Mouse (Mus musculus) bone marrow macrophage, adult 2 months (primary cell): Measurements from ENCODE around the gene Unc5cl. TPM values are rescaled to one million over a fixed set of nuclear protein-coding genes. Genes with fewer than 3 reads are reported as not detected.

Experiments
- H3K27ac ChIP-seq: 2 replicates; pipeline ENCODE4 v1.5.1; 2012; ENCODE audit warnings: low read depth, low read length; ENCODE audit not compliant: insufficient read depth
- H3K4me1 ChIP-seq: 2 replicates; pipeline ENCODE4 v1.6.1; 2012; ENCODE audit warnings: low read length; ENCODE audit not compliant: control insufficient read depth, insufficient read depth
- H3K4me3 ChIP-seq: 2 replicates; pipeline ENCODE4 v1.5.1; 2012; ENCODE audit warnings: mild to moderate bottlenecking, low read length, moderate library complexity; ENCODE audit not compliant: insufficient read depth
- CTCF ChIP-seq: IDR thresholded peaks from 2 replicates; pipeline ENCODE4 v1.5.1; 2012; ENCODE audit warnings: low read depth, mild to moderate bottlenecking, low read length, moderate library complexity
- POLR2A ChIP-seq: IDR thresholded peaks from 2 replicates; pipeline ENCODE4 v1.6.1; 2012; ENCODE audit warnings: mild to moderate bottlenecking, low read depth, low read length, borderline replicate concordance
- polyA plus RNA-seq: library from polyadenylated mRNA; stranded (reverse); fragments of >200 nt; gene quantifications from 2 replicates; pipeline ENCODE4 v1.2.4, GENCODE M21; 2012; ENCODE audit not compliant: missing spikeins, insufficient read depth, insufficient read length

Unc5cl gene
- polyA plus RNA-seq, 1 experiment, result not detected

DNA sequence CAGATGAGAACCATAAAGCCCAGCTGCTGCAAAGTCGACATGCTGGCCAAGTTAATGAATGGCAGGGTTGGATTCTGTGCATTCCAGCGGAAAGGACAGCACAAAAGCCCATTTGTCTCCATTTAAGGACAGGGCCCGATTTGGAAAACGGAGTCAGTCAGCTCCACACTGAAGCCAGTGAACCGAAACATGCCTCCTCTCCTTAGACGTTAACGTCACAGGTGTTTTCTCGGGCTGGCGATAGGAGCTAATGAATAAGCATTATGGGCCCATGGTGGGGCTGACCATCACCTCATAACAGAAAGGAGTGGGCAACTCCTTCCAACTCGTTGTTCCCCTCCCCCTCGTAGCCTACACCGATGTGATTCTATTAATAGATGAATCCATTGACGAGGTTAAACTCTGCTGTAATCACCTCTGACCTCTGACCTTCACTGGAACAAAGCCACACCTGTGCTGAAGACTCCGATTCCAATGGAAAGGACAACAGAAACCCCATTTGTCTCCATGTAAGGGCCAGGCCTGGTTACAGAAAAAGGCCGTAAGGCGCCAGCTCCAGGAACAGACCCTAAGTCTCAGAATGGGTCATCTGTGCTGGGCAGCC, 11.1 kb upstream of the Unc5cl start:
- H3K4me3 ChIP-seq, result no peak overlapping the region
- H3K4me1 ChIP-seq, result no peaks in the 10 kb centered on the region
- H3K27ac ChIP-seq, result no peak overlapping the region
- TF ChIP-seq CTCF, result no peak
- no peak for TF ChIP-seq POLR2A

DNA sequence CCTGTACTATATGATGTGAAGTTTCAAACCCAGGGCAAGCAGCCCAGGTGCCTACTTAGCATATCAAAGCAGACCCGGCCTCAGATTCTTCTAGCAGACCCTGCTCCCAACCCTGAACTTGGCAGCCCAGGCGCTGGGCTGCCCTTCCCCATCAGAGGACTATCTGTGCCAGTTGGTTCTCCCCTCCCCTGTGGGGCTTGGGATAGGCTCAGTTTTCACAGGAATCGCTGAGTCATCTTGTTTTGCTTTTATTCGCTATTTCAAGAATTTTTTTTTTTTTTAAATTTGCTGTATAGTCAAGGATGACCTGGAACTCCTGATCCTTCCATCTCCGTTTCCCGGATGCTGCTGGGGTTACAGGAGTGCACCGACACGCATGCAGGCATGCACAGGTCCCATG, 7.0 kb upstream of the Unc5cl start:
- no peaks in the 10 kb centered on the region for H3K4me1 ChIP-seq
- TF ChIP-seq POLR2A (no peak), CTCF (no peak)
- H3K4me3 ChIP-seq, result no peak overlapping the region
- H3K27ac ChIP-seq, result no peak overlapping the region

DNA sequence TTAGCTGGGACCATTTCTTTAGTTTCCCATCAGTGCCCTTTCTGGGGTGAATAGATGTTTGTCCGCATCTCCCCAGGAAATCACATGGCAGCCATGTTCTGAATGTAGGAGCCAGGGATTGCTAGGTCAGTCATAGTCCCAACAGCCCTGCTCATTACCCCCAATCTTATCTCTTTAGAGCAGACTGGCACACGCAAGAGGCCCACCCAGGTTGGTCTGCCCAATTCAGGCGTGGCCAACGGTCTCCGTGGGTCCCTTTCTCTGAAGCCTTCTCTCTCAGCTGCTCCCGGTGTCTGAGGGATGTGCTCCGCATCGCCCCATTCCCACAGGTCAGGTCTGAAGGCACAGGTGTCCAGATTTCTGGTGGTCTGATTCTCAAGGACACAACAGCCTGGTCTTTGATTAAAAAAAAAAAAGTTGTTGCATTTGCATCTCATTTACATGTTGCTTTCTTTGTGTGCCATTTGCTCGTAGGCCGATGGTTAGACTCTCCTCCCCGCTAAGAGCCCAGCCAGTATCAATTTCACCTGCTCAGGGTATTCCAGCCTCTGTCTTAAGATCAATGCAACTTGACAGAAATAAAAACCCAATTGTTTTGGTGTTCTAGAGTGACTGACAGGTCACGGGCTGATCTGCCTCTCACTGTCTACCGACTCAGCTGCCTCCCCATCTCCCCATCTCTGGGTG, 3.9 kb upstream of the Unc5cl start:
- TF ChIP-seq CTCF (no peak), POLR2A (no peak)
- Histone ChIP-seq H3K4me3 (no peak overlapping the region), H3K27ac (no peak overlapping the region), H3K4me1 (no peaks in the 10 kb centered on the region)

DNA sequence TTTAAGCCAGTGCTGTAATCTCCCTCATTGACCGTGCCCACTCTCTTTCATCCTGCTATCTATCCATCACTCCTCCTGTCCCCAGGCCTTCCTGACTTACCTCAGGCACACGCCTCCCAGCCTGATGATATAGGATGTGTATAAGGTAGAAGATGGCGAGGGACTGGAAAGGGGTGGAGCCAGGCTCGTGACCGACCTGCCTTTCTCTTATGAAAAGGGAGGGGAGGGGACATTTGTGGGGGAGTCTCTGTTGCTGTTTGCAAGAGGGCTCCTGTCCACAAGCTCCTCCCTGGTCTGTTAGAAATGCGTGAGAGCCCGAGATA, 3.4 kb upstream of the Unc5cl start, which contains the start of gene Tspo2:
TSS of gene Tspo2 (minus strand) at position 170 of the 323 bp plus-strand sequence.
- Histone ChIP-seq H3K27ac (no peak within 1 kb of the TSS), H3K4me1 (no peaks in the 10 kb centered on the region), H3K4me3 (no peak within 1 kb of the TSS)
- TF ChIP-seq CTCF (no peak), POLR2A (no peak)

DNA sequence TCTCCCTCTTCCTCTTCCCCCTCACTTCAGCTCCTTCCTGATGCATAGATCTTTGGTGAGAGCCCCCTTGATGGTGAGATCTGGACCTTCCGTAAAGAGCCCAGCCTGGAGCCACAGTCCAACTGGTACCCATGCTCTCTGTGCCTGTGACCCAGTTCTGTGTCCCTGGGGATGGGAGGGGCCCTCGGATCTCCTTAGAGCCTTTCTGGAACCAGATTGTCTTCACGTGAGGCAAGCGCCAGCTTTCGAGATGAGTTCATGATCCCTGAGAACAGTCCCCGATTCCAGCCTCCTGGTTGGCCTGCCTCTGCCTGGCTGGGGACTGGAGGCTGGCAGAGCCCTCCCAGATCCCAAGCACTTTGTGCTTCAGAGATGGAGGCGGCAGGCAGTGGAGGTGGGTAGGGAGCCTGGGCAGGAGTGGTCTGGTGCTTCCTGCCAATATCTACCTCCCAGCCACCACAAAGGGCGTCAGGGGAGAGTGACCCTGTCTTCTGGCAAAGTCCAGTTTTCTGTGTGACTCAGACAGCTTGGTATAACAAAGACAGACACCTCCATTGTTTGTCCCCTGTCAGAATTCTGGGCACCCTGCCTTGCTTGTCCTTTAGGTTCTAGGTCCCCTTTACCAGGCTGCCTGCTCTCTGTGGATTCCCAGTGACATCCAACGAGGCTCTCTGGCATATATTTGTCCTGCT, 2.8 kb upstream of the Unc5cl start:
- Histone ChIP-seq H3K4me1 (no peaks in the 10 kb centered on the region), H3K4me3 (no peak overlapping the region), H3K27ac (no peak overlapping the region)
- TF ChIP-seq POLR2A (no peak), CTCF (no peak)

DNA sequence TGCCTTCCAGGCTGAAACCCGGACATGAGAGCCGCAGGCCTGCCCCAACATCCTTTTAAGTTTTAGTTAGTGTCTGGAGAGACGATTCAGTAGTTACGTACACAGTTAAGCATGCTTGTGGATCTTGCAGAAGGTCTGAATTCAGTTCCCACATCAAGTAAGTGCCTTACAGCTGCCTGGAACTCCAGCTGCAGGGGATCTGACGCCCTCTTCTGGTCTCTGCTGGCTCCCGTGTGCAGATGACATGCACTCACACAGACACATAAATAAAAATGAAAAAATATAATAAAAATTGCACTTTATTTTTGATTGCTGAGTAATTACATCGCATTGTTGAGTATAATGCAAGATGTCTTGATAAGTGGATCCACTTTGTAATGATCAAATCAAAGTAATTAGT, 1.2 kb upstream of the Unc5cl start:
- Histone ChIP-seq H3K4me1 (no peaks in the 10 kb centered on the region), H3K4me3 (no peak overlapping the region), H3K27ac (no peak overlapping the region)

DNA sequence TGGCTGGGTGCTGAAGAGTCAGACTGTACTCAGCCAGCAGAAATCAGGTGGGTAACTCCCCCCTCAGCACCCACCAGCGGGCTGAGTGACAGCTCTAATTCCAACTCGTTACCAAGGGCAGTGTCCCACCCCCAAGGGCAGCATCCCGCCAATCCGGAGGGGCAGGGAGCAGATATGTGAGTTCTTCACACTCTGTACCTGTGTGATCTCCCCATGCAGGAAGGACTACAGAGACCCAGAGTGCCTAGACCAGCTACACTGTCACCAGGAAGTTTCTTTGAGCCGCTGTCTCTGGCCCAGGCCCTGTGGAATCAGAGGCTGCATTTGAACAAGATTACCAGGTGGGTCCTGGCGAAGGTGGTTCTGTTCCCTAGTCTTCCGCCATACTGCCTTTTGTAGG, 511 bp upstream of the Unc5cl start:
- Histone ChIP-seq H3K4me3 (no peak overlapping the region), H3K4me1 (no peaks in the 10 kb centered on the region), H3K27ac (no peak overlapping the region)
- TF ChIP-seq POLR2A, result no peak

More for the DNA sequence above, 1.2 kb upstream of the Unc5cl start:
- no peak for TF ChIP-seq POLR2A
- TF ChIP-seq CTCF, result no peak

DNA sequence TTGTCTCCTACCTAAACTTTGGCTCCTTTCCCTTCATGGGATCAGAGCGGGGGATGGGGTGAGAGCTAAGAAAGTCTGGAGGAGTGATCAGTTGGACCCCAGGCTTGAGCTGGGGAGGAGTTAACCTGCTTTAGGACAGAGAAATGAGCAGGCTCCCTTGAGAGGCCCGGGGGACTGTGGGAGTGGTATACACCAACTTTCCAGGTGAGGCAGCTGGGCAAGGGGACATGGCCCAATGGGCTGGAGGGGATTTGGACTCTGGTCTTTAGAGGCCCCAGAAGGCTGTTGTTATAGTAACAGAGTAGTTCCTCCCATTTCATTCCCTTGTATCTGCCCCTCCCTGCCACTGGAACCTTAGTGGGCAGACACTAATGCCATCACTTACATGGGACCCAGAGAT, 1.3 kb downstream of the Unc5cl start:
- Histone ChIP-seq H3K27ac (no peak overlapping the region), H3K4me3 (no peak overlapping the region), H3K4me1 (no peaks in the 10 kb centered on the region)
- no peak for TF ChIP-seq CTCF
- TF ChIP-seq POLR2A, result no peak

DNA sequence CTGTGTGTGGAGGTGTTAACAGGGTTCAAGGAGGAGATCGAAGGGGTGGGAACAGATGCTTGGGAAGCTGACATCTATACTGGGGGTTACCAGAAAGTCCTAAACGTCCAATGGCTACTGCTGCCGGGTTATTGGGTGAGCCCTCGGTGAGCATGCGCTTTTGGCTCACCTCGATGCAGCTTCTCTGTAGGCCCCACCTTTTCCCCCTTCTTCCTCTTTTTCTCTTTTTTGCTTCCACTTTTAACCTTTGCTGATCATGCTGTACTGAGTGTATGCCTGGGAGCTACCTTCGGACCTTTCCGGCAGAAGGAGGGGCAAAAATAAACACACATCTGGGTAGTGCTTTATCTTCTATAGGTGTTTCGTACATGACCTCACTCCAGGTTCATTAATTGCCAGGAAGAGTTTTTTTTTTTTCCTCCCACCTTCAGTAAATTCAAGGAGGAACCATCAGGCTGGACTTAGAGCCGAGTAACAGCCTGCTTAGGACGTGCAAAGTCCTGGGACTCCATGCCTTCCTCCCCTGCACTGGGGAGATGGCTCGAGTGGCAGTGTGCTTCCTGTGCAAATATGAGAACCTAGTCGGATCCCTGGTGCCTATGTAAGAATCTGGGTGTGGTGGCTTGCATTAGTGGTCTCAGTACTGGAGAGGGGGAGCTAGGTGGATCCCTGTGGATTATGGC, 3.4 kb downstream of the Unc5cl start:
- no peak overlapping the region for H3K27ac ChIP-seq
- TF ChIP-seq CTCF (no peak), POLR2A (no peak)
- no peak overlapping the region for H3K4me3 ChIP-seq
- no peaks in the 10 kb centered on the region for H3K4me1 ChIP-seq

DNA sequence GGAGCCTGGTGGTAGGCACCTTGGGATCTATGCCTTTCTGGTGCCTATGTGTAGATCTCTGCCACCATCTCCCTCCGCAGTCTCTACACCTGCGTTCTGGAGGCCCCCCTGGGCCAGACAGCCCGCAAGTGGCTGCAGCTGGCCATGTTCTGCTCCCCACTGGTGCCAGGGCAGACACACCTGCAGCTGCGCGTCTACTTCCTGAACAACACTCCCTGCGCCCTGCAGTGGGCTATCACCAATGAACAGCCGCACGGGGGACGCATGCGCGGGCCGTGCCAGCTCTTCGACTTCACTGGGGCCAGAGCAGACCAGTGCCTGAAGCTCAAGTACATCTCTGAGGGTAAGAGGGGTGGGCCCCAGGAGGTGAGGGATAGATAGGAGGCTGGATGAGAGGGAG, 7.4 kb downstream of the Unc5cl start:
- no peak overlapping the region for H3K27ac ChIP-seq
- H3K4me1 ChIP-seq, result no peaks in the 10 kb centered on the region
- no peak overlapping the region for H3K4me3 ChIP-seq
- TF ChIP-seq POLR2A, result no peak
- TF ChIP-seq CTCF, result no peak
